Mouse (Mus musculus) left cerebral cortex, adult 8-10 months (tissue): Measurements from ENCODE around the gene Gemin6. TPM values are rescaled to one million over a fixed set of nuclear protein-coding genes. Genes with fewer than 3 reads are reported as not detected.
"Not testable (repeated sequence)": the region's sequence is repeated elsewhere in the genome, so short reads cannot be mapped to it uniquely, and the experiment has no call there.

ENCODE experiments used
- DNase-seq, 2 experiments: peaks; one replicate each; pipeline ENCODE4 v3.0.0; 2022; ENCODE audit warnings: low spot score in 2 of 2
- total RNA-seq, 4 experiments: library from RNA; stranded (reverse); gene quantifications; 2 replicates each; pipeline ENCODE4 v1.2.4; 2022

The Gemin6 gene
- total RNA-seq, 4 experiments from 2014 or later: 4.9 to 8.9 (median 7.4) TPM

DNA sequence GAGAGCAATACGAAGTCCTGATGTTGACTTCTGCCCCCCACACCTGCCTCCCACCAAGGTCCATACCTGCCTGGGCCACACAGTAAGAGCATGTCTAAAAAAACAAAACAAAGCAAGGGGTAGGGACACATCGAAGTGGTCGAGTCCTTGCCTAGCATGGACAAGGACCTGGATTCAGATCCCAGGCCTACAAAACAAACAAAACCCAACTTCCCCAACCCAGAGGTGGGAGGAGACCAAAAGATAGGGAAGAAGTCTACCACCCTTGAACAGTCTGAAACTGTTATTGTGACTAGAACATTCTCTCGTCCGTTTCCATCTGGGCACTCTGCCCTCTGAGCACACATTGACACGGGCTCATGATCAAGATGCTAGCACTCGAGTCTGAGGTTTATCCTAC lies 10.1 kb downstream of the Gemin6 start:
- DNase-seq: no peak

DNA sequence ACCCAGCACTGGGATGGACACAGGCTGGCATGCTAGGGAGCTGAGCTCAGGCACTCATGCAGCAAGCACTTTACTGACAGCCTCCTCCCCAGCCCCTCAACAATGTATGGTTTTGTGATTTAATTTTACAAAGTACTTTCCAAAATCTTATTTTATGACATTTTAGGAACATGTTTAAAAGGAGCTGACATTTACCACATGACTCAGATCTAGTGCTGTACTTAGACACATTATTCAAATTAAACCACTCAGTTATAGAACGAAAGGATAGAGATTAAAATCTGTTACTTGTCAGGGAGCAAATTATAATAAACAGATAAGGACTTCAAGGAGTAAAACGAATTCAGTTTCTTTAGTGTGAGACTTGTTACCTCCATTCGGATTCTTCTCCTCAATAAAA lies 11.2 kb downstream of the Gemin6 start:
- no peak for DNase-seq

DNA sequence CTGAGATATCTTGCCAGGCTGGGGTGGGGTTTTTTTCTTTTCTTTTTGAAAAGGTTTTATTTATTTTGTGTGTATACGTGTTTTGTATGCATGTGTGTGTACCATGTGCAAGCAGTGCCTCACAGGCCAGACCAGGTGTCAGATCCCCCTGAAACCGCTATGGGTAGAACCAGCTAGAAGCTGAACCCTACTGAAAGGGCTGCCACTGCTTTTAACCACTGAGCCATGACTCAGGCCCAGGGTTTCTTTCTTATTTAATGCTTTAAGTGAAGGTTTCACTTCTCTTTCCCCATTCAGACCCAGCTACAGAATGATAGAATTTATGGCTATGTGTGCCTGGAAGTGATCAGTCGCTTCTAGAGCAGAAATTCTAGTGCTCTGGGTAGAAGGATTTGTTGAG lies 12.6 kb downstream of the Gemin6 start:
- no peak for DNase-seq

DNA sequence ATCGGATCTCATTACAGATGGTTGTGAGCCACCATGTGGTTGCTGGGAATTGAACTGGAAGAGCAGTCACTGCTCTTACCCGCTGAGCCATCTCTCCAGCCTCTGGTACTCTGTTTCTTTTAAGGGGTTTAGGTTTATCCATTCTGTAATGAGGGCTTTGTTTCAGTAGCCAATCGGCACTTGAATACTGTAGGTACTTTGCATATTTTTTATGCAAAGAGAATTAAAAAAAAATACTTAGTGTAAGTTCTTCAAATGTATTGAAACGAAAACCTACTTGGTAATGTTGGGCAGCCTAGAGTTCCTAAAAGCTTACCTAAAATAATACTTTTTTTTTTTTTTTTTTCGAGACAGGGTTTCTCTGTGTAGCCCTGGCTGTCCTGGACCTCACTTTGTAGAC lies 13.2 kb downstream of the Gemin6 start:
- DNase-seq: no peak

DNA sequence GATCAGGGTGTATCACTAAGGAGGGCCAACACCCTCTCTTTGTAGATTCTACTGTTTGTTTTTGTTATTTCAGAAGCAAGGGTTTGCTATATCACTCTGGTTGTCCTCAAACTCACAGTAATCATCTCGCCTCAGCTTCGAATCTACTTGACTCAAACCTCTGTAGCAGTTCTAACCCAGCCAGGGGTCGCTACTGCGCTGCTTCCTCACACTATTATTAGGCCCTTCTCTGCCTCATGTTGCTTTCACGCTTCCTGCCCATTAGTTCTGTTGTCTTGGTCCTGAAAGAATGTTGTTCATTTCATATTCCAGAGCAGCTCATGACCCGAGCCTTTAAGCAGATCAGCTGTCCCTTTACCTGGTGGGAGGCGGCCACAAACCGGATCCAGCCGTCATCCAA lies 17.4 kb downstream of the Gemin6 start:
- no peak for DNase-seq

DNA sequence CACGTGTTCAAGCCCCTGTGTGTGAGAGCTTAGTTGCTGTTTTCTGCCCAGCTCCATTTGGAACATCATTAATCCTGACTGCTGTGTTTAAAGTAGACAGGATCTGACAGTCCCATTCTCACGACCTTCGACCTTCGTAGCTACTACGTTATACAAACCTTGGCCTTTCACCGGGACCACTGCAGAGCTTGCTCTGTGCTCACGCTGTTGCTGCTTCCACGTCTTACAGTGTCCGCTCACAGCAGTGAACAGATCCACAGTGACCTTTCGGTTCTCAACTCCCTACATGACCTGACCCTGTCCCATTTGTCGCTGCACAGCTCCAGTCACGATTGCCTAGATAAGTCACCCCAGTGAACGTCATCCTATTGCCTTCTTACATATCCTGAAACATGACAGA lies 18.9 kb downstream of the Gemin6 start:
- no peak for DNase-seq

DNA sequence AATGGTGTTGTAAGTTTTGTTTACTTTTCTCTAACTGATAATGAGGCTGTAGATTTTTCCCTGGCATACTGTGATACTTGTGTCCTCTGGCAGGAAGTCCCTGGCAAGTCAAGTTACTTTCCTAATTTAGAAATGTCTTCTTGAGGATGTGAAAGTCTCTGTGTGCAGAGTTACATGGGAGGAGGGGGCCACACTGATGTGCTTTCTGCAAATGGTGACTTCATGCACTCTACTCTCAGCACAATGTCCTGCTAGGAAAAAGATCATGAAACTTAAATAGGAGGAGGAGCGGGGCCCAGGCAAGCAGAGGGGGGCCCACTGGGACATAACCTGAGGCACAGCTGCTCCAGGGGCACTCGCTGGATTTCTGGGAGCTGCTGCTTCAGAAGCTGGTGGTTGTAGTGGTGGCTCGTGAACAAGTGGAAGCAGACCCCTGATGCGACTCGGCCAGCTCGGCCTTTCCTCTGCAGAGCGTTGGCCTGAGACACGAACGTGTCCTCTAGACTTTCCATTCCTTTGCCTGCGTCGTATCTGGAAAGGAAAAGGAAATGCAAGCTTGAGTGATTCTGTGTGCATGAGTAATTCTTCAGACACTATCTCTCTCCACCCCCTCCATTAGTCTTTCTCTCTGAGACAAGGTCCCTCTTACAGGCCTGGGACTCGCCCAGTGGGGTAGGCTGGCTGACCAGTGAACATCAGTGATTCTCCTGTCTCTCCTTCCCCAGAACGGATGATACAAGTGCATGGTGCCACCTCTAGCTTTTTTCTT lies 28.7 kb downstream of the Gemin6 start:
- DNase-seq: no peak

DNA sequence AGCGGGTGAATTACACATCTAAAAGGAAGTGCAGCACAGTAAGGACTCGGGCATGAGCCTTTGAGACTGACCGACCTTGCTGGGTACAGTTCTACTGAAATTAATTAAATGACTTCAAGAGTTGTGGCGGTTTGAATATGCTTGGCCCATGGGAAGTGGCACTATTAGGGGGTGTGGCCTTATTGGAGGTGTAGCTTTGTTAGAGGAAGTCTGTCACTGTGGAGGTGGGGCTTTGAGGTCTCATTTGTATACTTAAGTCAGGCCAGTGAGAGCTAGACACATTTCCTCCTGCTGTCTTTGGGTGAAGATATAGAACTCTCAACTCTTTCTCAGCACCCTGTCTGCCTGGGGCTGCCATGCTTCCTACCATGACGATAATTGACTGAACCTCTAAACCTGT lies 30.2 kb downstream of the Gemin6 start:
- no peak for DNase-seq

DNA sequence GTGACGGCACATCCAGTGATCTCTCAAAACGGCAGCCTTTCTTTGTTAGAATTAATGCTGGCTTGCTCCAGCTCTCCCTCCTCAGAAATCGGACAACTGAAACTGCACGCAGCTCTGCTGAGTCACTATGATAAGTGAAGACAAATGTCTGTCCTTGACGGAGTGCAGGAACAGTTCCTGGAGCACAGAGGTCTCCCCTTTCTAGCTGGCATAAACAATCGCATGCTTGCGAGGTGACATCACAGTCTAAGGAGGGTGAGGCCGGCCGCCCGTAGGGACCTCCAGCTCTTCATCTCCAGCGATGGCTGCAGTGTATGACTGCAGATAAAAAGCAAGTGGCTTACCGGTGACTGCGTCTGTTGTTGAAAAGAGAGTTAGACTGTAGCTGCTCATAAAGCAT lies 31.0 kb downstream of the Gemin6 start:
- DNase-seq: no peak

DNA sequence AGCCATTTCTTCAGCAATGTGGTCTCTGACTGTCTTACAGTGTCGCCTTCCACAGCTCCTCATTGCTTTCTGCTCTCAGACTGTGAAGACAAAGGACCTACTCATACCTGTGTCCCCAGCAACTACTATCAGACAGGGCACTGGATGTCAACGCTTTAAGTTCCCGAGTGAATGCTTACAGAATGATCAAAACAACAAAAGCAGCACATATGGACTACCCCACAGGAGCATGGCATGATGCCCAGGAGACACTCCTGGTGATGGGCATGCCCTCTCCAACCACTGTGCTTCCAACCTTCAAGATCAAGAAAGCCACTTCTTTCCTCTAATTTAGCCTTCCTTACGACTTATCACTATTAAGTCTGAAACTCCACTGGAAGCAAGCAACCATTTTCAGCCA lies 42.8 kb downstream of the Gemin6 start:
- no peak for DNase-seq

DNA sequence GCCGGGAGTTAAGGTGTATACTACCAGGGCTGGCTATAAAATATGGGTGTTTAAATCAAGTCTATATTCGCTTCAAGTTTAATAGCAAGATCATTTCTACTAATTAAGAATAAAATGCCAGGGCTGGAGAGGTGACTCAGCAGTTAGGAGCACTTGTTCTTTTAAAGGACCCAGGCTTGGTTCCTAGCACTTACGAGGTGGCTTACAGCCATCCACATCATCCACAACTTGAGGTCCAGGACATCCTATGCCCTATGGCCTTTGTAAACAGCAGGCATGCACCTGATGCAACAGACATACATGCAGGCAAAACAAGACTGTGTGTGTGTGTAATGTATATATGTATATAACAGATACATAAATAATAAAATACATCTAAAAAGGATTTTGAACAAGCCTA lies 43.9 kb downstream of the Gemin6 start:
- DNase-seq: no peak

DNA sequence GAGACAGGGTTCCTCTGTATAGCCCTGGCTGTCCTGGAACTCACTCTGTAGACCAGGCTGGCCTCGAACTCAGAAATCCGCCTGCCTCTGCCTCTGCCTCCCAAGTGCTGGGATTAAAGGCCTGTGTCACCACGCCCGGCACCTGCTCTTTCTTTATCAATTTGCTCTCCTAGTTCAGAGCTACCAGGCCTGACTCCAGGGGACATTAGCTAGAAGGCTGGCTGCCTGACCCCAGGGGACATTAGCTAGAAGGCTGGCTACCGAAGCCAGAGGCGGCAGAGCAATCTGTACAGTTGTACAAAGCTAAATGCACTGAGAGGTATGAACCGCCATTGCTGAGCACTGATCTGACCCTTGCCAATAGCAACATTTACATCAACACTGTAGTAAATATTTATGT lies 46.4 kb downstream of the Gemin6 start:
- DNase-seq: not testable (repeated sequence)

Other genes starting within 250 kb of the Gemin6 start
- 10 to 100 TPM; 56.0 to 60.9 (median 58.8) TPM for gene Hnrnpll, start 162.1 kb upstream of the Gemin6 start, total RNA-seq
- 1 to 10 TPM; 2.0 to 5.7 (median 3.9) TPM for gene Galm, start 97.0 kb upstream of the Gemin6 start, total RNA-seq
- 100 to 1,000 TPM in 1 of 4 experiments, 10 to 100 TPM in 3; 93.1 to 111 (median 97.5) TPM for gene Srsf7, start 17.1 kb upstream of the Gemin6 start, total RNA-seq
- gene Ttc39d, start 17.0 kb upstream of the Gemin6 start, total RNA-seq: under 1 TPM; 0.20 to 0.53 (median 0.28) TPM
- 10 to 100 TPM; 16.1 to 19.2 (median 18.1) TPM for gene Morn2, start 65.8 kb downstream of the Gemin6 start, total RNA-seq
- gene Dhx57, start 66.0 kb downstream of the Gemin6 start, total RNA-seq: 10 to 100 TPM; 34.5 to 42.6 (median 41.6) TPM
- gene Arhgef33, start 83.0 kb downstream of the Gemin6 start, total RNA-seq: 1 to 10 TPM; 1.7 to 3.3 (median 2.9) TPM
- 1 to 10 TPM in 1 of 4 experiments, not detected in 3; 1.4 TPM for gene Gm10190, start 149.1 kb downstream of the Gemin6 start, total RNA-seq